Mouse (Mus musculus): ENCODE data around the gene Rapgef4.

DNA sequence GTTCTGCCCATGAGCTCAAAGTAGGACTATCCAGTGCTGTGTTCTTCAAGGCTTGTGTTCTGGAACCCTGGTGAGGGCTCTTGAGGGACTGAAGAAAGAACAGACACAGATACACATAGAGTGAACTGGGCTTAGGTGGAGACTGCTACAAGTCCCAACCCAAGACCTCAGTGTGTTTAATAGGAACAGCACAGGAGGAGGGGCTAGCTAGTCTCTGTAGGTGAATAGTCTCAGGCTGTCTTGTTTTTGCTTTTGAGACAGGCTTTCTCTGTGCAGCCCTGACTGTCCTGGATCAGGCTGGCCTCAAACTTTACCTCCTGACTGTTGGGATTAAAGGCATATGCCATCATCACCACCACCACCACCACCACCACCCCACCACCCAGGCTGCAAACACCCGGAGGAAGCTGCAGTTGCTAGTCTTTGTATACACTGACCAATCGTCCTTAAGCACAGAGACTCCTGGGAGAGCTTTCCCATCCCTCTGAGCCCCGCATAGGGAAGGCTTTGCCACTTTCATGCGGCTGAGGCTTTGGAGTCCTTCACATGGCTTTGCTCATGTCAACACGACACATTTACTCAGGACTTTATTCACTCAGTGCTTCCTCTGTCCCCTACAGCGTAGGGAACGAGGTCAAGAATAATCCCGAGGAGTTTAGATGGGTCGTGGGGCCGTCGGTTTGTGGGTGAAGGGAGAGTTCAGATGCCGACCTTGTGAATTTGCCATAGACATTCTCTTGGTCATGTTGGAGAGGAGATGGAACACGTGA, 22.9 kb downstream of the Rapgef4 start:
- TF ChIP-seq POLR2A (IDR thresholded peaks at IDR 0.05; ENCODE audit: borderline replicate concordance, extremely low read depth, insufficient read depth, insufficient read length, poor library complexity, severe bottlenecking) = no peak
- TF ChIP-seq CTCF (IDR thresholded peaks at IDR 0.05; ENCODE audit: borderline replicate concordance, extremely low read depth, insufficient read depth, insufficient read length) = no peak

All from brain, embryonic 14.5 days (tissue).